Comparison of ENCODE assay signal across 15 mouse cellular contexts in genomic region chr16:84916772-84917171, GRCm38 (mm10).
DNase-seq lines count a peak whose midpoint lies in the region; ATAC-seq and TF ChIP-seq lines count a peak whose summit lies in the region.
"Had no signal": no experiment of that assay in that cellular context is flagged by ENCODE, and none has a peak within 500 bp of the region (broad histone marks: within the 10 kb centered on the region; RNA-seq: fewer than 3 reads in every experiment).

No protein-coding gene starts in this region.

- no peak overlapping the region for H3K4me3 ChIP-seq in layer of hippocampus, adult 2 months
- H3K4me3 ChIP-seq in forebrain, postnatal 0 days (ENCODE audit: low read depth, low read length) = no peak overlapping the region
- no peak overlapping the region for H3K4me3 ChIP-seq in kidney, embryonic 15.5 days (replicated peaks)
- H3K4me3 ChIP-seq: lung, embryonic 15.5 days had no signal

- no peak for TF ChIP-seq CTCF in layer of hippocampus, adult 2 months (conservative IDR thresholded peaks at IDR 0.05)
- TF ChIP-seq CTCF in brain, embryonic 14.5 days (IDR thresholded peaks at IDR 0.05; ENCODE audit: borderline replicate concordance, extremely low read depth, insufficient read depth, insufficient read length) = no peak
- TF ChIP-seq CTCF in forebrain, postnatal 0 days (IDR thresholded peaks at IDR 0.05; ENCODE audit: low read depth) = no peak

- no peaks in the 10 kb centered on the region for H3K4me1 ChIP-seq in forebrain, postnatal 0 days (ENCODE audit: insufficient read depth)
- peaks cover 17% of the 10 kb centered on the region for H3K4me1 ChIP-seq in kidney, embryonic 15.5 days
- H3K4me1 ChIP-seq: lung, embryonic 15.5 days had no signal

- H3K36me3 ChIP-seq in forebrain, postnatal 0 days (ENCODE audit: insufficient read depth) = no peaks in the 10 kb centered on the region
- no peaks in the 10 kb centered on the region for H3K36me3 ChIP-seq in kidney, embryonic 15.5 days
- H3K36me3 ChIP-seq: lung, embryonic 15.5 days had no signal

- H3K27ac ChIP-seq in layer of hippocampus, adult 2 months = peak overlapping the region; percentile 25; the same call in 1 of the 2 replicates
- no peak overlapping the region for H3K27ac ChIP-seq in forebrain, postnatal 0 days (ENCODE audit: low read depth, low read length)
- H3K27ac ChIP-seq in kidney, embryonic 15.5 days = no peak overlapping the region
- H3K27ac ChIP-seq: kidney, postnatal 0 days; lung, embryonic 15.5 days had no signal

- WGBS in forebrain, postnatal 0 days = 20% methylated on average over 3 of the region's 3 CpGs
- 68% methylated on average over 3 of the region's 3 CpGs for WGBS in kidney, embryonic 15.5 days

- TF ChIP-seq POLR2A in brain, embryonic 14.5 days (IDR thresholded peaks at IDR 0.05; ENCODE audit: borderline replicate concordance, extremely low read depth, insufficient read depth, insufficient read length, poor library complexity, severe bottlenecking) = no peak

- ATAC-seq in forebrain, postnatal 0 days = peak; percentile 82
- no peak for ATAC-seq in kidney, embryonic 15.5 days (replicated peaks; ENCODE audit: low FRiP score)

- H3K27me3 ChIP-seq in forebrain, postnatal 0 days (ENCODE audit: insufficient read depth, low read length) = no peaks in the 10 kb centered on the region
- no peaks in the 10 kb centered on the region for H3K27me3 ChIP-seq in kidney, embryonic 15.5 days
- H3K27me3 ChIP-seq: CH12.LX; lung, embryonic 15.5 days had no signal

- 0 out of 2 replicates have a peak overlapping the region, but pooled peaks have one; percentile 1 for H3K4me2 ChIP-seq in forebrain, postnatal 0 days (ENCODE audit: low read depth)
- H3K4me2 ChIP-seq in kidney, embryonic 15.5 days = no peak overlapping the region
- H3K4me2 ChIP-seq: lung, embryonic 15.5 days had no signal

- H3K9ac ChIP-seq in forebrain, postnatal 0 days = no peak overlapping the region
- H3K9ac ChIP-seq in kidney, embryonic 15.5 days = no peak overlapping the region
- H3K9ac ChIP-seq: lung, embryonic 15.5 days had no signal

- H3K9me3 ChIP-seq in forebrain, postnatal 0 days (ENCODE audit: low read length) = no peaks in the 10 kb centered on the region
- no peaks in the 10 kb centered on the region for H3K9me3 ChIP-seq in kidney, embryonic 15.5 days (replicated peaks)
- H3K9me3 ChIP-seq: lung, embryonic 15.5 days had no signal

- peak; percentile 30 for DNase-seq in embryo, embryonic 10 days (ENCODE audit: low spot score)
- no peak for DNase-seq in embryo, embryonic 9.5 days (ENCODE audit: extremely low spot score)
- peak in 1 of 2 experiments; percentile 60 for DNase-seq in layer of hippocampus, adult 2 months (ENCODE audit: low spot score in 2 of 2)
- no peak for DNase-seq in layer of hippocampus, adult 8-10 months (ENCODE audit: low spot score in 2 of 2)
- peak; percentile 79 for DNase-seq in brain, embryonic 14.5 days (ENCODE audit: low read depth)
- peak; percentile 60 for DNase-seq in forebrain, postnatal 0 days
- DNase-seq in gastrocnemius, postnatal 4 days (ENCODE audit: low spot score in 2 of 2) = no peak
- DNase-seq: cerebellum, adult 2 months; gastrocnemius, postnatal 25 days; layer of hippocampus, postnatal 36 days; thymus, postnatal 4 days had no signal

Comparison
In these comparisons a context has a peak if more than half of its experiments do, and no peak if none do; other contexts are left out.
1. DNase-seq: peak in embryo, embryonic 10 days (single experiment), brain, embryonic 14.5 days (single experiment) and forebrain, postnatal 0 days (single experiment); none in embryo, embryonic 9.5 days (single experiment), layer of hippocampus, adult 8-10 months (0 of 2) and gastrocnemius, postnatal 4 days (0 of 2).